Mouse (Mus musculus) thymus, postnatal 4 days (tissue): ENCODE results near the gene Olfr298.

Experiments
- DNase-seq: peaks from one replicate; pipeline ENCODE4 v3.0.0; 2021

Gene Olfr298

DNA sequence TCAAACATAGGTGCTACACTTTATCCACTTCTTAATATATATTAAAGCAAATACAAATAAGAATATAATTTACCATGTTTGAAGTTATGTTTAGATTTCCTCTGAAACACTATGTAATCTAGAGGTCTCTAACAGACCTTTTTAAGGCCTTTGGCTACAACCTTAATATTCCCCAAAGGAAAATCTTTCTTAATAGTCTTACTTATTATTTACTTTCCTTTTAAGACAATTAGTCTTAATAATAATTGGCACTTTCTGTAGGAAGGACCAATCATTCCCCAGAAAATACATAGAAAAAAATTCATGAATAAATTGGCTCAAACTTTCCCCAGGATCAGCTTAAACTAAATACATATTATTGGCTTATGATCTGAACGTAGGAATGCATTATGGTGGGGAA lies at the start of gene Olfr298:
Gene Olfr298 (minus strand): TSS at position 101 of the 400 bp plus-strand sequence.
- DNase-seq: no peak

- DNase-seq: no peak
Observed at GRCm38 (mm10) chr7:86519668-86520067, 27.4 kb upstream of the Olfr298 start, which contains the start of gene Olfr297. Gene Olfr297 (plus strand): TSS chr7:86519968.

DNA sequence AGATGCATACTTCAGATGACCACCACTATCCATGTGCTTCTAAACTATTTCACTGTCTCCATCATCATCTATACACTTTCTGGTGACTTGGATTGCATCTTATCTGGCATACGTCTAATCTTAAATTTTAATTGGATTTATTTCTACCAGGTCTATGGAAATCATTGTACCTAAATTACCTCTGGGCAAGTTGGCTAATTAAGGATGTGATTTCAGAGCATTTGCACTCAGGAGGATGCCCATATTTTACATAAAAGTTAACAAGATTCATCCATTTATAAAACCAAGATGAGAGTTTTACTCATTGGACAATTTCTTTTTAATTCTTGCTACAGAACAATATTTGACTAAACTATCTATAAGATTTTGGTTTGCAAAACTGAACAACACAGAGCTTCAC lies 32.7 kb downstream of the Olfr298 start, which contains the start of gene Olfr299:
Gene Olfr299 (plus strand): TSS at position 301 of the 400 bp plus-strand sequence.
- DNase-seq: no peak
